Mouse (Mus musculus) Muller cell, postnatal 12 days (primary cell): ENCODE data around the gene Pecam1.

Experiments
- DNase-seq: peaks from one replicate; pipeline ENCODE4 v3.0.0-alpha.2; 2015; ENCODE audit errors: inconsistent ontology term

Pecam1 gene

DNA sequence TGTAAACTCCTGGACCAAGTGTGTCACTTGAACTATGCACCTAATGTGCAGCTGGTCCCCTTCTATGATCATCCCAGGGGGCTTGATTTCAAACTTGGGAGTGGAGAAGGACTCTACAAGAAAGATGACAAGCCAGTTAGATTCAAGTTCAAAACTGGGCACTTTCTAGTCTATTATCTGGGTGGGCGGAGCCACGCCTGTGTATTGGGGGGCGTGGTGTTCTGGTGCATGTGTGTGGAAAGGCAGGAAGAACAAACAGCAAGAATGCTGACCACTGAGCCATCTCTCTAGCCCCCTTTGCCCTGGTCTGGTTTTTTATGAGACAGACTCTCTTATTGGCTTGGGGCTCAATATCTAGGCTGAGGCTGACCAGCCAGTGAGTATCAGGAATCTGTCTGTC, 54.5 kb downstream of the Pecam1 start:
- DNase-seq: no peak

DNA sequence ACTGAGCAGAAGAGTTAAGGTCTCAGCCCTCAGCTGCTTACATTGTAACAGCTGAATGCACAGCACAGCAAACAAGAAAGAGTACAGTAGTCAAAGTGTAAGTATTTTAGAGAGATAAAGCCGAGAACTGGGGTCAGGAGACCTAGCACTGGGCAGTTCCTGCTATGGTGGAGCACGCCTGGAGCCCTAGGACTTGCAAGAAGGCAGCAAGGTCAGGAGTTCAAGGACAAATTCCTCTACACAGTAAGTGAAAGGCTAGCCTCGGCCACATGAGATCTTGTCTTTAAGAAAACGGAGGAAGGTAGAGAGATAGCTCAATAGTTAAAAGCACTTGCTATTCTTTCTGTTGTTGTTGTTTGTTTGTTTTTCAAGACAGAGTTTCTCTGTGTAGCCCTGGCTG, 57.5 kb downstream of the Pecam1 start:
- no peak for DNase-seq

DNA sequence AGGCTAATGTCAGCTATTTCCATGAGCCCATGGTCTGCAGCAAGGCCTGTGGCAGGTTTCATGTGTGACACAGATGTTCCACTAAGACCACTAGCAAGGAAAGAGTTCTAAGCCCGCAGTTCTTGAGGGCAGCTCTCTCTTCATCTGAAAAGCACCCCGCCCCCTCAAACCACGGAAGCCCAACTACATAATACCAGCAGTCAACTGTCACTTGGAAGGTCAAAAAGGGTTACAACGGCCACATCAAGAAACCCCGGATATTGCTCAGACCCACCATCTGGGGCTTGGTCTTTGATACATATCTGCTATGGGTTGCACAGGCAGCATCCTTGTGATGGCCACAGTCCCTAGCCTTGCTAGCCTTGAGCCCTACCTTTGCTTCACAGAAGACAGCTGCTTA, 62.1 kb downstream of the Pecam1 start:
- no peak for DNase-seq

DNA sequence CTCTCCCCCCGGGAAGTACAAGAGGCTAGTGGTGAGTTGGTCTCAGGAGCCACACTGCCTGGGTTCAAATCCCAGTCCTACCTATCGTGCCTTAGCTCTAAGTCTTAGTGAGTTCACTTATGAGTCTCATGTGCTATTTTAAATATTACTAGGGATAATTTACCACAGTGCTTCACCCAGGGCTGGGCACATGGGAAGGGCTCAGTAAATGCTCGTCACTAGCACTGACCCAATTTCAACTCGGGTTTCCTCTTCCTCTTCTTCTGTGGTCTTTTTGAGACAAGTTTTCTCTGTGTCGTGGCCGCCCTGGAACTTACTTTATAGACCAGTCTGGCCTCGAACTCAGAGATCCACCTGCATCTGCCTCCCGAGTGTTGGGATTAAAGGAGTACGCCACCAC, 63.1 kb downstream of the Pecam1 start:
- DNase-seq: no peak

DNA sequence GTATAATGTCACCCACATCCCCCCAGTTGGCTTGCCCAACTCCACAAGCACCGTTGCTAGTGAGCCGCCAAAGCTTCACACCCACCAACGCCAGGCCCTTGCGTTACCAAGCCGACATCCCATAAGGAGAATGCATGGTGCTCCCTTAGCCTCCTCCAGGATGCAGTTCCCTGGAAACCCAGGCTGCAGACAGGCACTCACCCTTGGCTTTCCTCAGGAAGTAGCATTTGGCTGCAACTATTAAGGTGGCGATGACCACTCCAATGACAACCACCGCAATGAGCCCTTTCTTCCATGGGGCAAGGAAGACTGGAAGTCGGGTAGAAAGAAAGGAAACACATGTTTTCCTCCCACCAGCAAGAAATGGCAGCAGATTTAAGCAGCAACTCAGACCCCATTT, 66.4 kb downstream of the Pecam1 start:
- DNase-seq: no peak

- DNase-seq: no peak
Measured at GRCm38 (mm10) chr11:106683345-106683744, 67.1 kb downstream of the Pecam1 start.

- DNase-seq: no peak
Measured at GRCm38 (mm10) chr11:106681138-106681537, 69.3 kb downstream of the Pecam1 start.

- no peak for DNase-seq
Measured at GRCm38 (mm10) chr11:106679874-106680273, 70.6 kb downstream of the Pecam1 start.

DNA sequence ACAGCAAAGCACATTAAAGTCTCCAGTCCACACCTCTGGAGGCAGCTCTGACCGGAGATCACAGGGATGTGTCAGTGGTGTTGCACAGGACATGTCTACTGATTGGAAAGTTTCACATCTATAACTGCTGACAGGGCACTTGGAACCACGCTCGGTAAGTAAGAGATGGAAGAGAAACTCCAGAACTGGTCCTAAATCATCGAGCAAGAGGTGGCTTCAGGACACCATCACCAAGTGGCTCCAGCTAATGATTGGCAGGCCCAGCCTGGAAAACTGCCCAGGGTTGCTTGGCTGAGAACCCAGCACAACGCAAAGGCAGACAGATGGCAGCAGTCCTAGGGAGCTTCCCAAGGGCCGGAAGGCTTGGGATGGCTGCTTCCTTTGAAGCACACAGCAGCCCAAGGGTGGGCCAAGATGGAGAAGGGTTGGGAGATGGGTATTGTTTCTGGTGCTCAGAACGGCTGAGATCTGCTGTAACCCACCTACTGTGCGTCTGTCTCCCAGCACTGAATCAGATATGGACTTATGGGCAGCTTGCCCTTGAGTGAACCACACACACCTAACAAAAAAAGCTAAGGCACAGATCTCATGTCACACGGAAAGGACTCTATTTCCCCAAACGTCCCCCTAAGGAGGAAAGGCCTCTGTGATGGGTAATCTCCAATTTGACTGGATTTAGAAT, 72.4 kb downstream of the Pecam1 start:
- peak; percentile 69 for DNase-seq

GRCm38 (mm10) chr11:106677331-106677730, 73.1 kb downstream of the Pecam1 start:
- DNase-seq: no peak

- no peak for DNase-seq
Measured at GRCm38 (mm10) chr11:106675875-106676274, 74.6 kb downstream of the Pecam1 start.

DNA sequence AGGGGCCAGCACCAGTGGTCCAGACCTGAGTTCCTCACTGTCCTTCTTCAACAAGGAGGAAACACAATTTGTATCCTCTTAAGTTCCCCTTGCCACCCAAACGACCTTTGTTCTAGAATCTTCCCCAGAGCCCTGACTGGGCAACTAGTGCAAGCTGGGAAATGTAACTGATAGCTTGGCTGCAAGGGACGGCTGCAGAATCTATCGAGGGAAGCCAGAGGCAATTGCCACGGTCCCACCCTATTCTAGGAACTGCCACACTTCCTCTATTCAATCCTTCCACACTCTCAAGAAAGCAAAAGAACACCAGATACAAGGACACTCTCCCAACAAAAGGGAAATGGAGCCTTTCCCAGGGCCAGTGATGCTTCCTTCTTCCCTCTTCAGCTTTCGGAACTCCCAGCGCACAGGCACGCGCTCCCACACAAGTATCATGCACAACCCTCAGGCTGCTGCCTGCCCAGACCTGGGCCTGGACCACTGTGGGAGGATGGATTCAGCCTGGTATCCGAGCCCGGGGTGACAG, 75.2 kb downstream of the Pecam1 start:
- no peak for DNase-seq

GRCm38 (mm10) chr11:106674612-106675153, 75.7 kb downstream of the Pecam1 start:
- DNase-seq: peak; percentile 82

DNA sequence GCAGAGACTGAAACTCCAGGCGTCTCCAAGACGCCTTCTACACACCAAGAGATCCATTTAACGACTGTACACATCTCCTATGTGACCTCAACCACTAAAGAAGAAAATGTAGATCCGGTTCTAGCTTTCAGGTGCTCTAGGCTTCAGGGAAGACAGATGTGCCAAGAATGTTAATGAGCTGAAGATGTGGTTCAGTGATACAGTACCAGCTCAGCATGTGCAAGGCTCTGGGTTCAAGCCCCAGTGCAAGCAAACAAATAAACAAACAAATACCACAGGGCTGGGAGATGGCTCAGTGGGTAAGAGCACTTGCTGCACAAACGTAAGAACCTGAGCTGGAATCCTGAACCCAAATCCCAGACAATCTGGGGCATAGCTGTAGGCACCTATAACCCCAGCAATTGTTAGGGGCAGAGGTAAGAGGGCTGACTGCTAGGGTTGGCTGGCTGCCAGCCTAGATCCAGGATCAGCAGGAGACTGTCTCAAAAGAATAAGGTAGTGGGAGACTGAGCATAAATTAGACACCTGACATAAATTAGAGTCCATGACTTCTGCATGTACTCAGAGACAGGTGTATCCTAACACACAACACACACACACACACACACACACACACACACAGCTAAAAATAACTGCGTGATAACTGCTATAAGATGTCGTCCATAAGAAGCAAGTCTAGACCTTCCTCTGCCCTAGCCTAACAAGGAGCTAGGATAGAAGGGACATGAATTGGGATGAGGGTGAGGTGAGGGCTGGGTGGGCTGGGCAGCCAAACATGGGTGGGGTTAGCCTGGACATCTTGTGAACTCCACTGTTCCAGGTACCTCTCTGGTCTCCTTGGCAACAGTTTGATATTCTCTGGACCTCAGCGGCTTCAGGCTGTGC, 76.5 kb downstream of the Pecam1 start:
- no peak for DNase-seq

- DNase-seq: no peak
Measured at GRCm38 (mm10) chr11:106672919-106673505, 77.4 kb downstream of the Pecam1 start.

DNA sequence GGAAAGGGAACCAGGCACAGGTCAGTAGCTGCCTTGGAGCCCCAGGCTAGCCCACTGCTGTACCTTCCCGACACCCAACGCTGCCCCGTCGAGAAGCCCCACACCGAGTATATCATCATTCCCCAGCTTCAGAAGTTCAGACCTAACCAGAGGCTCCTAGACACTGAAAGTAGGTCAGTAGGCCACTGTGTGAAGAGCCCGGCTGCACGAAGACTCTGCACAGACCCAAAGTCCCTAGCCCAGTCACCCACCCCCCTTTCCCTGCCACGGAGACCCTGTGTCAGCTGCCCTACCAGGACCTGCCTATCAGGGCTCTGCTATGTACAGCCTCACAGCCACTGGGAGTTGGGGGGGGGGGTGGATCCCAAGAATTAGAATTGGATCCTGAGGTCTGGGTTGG, 78.6 kb downstream of the Pecam1 start:
- no peak for DNase-seq

DNA sequence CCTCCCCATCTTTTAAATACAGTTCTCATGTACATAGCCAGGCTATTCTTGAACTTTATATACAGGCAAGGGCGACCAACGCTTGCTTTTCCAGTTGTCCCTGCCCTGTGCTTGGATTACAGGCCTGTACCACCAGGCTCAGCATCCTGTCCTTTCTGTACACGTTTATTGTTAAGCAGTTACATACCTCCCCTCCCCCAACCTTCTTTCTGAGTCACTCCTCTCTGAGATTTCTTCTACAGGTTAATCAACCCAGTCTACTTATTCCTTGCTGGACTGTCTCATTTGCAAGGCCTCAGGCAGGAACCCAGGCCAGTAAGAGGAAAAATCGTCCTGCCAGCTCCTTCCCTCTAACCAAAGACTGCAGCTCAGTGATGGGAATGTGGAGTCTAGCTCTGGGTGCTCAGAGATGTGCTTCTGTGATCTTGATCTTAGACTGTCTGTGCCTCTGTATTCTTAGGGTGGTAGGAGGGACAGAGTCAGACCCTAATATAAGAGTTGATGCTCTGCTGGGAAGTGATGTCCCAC, 79.4 kb downstream of the Pecam1 start:
- DNase-seq: no peak

GRCm38 (mm10) chr11:106670266-106670665, 80.2 kb downstream of the Pecam1 start:
- no peak for DNase-seq

DNA sequence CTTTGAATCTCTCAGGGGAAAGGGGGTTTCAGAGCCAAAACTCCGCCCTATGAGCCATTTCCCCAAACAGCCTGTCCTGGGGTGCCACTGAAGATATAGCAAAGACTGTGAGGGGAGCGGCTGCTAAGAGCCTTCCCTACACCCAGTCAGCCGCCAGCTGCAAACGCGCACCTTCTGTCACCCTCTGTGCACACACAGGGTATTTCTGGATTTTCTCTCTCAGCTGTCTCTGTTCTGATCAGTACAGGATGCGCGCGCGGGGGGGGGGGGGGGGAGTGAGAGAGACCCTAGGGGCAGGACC, 80.6 kb downstream of the Pecam1 start:
- DNase-seq: no peak

DNA sequence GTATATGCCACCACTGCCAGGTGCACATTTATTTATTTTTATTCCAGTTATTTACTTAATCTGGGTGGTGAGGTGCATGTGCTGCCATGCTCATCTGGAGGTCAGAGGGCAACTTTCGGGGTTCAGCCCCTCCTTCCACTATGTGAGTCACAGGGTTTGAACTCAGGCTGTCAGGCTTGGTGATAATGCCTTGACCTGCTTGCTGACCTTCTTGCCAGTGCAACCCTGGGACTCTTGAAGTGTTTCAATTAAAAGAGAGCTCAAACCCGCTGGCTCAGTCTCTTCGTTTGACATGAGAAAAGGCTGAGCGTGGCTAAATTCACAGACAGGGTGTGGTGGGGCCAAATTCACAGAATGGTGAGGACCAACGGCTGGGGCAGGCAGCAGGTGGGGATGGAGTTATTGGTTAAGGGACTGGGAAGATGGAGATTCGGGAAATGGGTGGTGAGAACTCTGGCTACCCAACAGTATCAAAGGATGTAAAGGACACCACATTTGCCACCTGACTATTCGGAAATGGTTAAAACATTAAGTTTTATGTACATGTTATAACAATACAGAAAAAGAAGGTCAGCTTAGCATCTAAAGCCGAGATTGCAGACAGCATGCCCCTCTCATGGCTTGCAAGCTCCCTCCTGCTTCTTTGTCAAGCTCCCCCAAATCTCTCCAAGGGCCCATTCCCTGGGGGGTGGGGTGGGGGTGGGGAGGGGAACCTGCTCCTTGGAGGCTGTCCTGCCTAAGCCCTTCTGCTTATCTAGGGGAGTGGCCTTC, 81.1 kb downstream of the Pecam1 start:
- no peak for DNase-seq

DNA sequence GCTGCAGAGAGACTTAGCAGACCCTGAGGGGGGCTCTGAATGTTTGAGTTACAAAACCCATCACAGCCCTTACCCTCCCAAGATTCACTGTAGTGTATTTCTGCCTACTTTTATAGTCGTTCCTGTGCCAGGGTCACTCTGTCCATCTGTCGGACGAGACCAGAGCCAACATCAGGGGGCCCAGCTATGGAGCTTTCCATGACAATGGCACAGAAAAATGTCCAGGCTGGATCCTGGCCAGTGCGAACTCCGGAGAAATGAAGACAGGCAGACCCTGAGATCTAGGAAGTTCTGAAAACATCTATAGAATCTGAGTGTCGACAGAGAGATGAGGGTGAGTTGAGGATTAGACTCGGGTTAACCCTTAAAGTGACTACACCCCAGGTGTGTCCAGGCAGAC, 82.1 kb downstream of the Pecam1 start:
- peak; percentile 24 for DNase-seq
